Mouse (Mus musculus) left cerebral cortex, postnatal 25 days (tissue): Measurements from ENCODE around the gene Gm14403. TPM values are rescaled to one million over a fixed set of nuclear protein-coding genes. Genes with fewer than 3 reads are reported as not detected.
"Not testable (repeated sequence)": the region's sequence is repeated elsewhere in the genome, so short reads cannot be mapped to it uniquely, and the experiment has no call there.

Experiments used
- DNase-seq, 2 experiments: peaks; one replicate each; pipeline ENCODE4 v3.0.0; 2022; ENCODE audit warnings: low spot score in 2 of 2, mixed read lengths in 1 of 2
- intact Hi-C: fragments of 180-260 bp; cut with DNase I; formaldehyde crosslinking; loops from one replicate; pipeline ENCODE4 v1.15.1; 2025
- total RNA-seq, 2 experiments: library from RNA; stranded (reverse); gene quantifications; 2 replicates each; pipeline ENCODE4 v1.2.3; 2021

Gm14403 gene
- 10 to 100 TPM; 23.3 to 28.8 TPM for total RNA-seq

- intact Hi-C loops, result not testable (repeated sequence)
- peak in 1 of 2 experiments; percentile 51 for DNase-seq
Measured at GRCm38 (mm10) chr2:177498067-177498466, at the start of gene Gm14403. Gene Gm14403, plus strand, starts transcription at chr2:177498215.

- intact Hi-C loops, DNase-seq: not testable (repeated sequence)
Measured at GRCm38 (mm10) chr2:177464676-177465075, 33.3 kb upstream of the Gm14403 start, which contains the start of gene Zfp970. Gene Zfp970, plus strand, starts transcription at chr2:177464733.

GRCm38 (mm10) chr2:177468222-177468621, 29.8 kb upstream of the Gm14403 start:
- intact Hi-C loops, DNase-seq: not testable (repeated sequence)

GRCm38 (mm10) chr2:177472261-177472660, 25.8 kb upstream of the Gm14403 start:
- intact Hi-C loops, DNase-seq: not testable (repeated sequence)

- DNase-seq, intact Hi-C loops: not testable (repeated sequence)
Measured at GRCm38 (mm10) chr2:177481971-177482370, 16.0 kb upstream of the Gm14403 start.

GRCm38 (mm10) chr2:177483238-177483948, 14.6 kb upstream of the Gm14403 start:
- intact Hi-C loops, DNase-seq: not testable (repeated sequence)

GRCm38 (mm10) chr2:177499182-177499581, 1.2 kb downstream of the Gm14403 start:
- intact Hi-C loops, result not testable (repeated sequence)

GRCm38 (mm10) chr2:177505211-177505719, 7.2 kb downstream of the Gm14403 start:
- intact Hi-C loops, DNase-seq: not testable (repeated sequence)

More at GRCm38 (mm10) chr2:177499182-177499581, 1.2 kb downstream of the Gm14403 start:
- DNase-seq, result not testable (repeated sequence)

- intact Hi-C loops, DNase-seq: not testable (repeated sequence)
Measured at GRCm38 (mm10) chr2:177511381-177511780, 13.4 kb downstream of the Gm14403 start.

GRCm38 (mm10) chr2:177511972-177512371, 14.0 kb downstream of the Gm14403 start:
- DNase-seq, intact Hi-C loops: not testable (repeated sequence)

GRCm38 (mm10) chr2:177513991-177514479, 16.0 kb downstream of the Gm14403 start:
- intact Hi-C loops, DNase-seq: not testable (repeated sequence)

GRCm38 (mm10) chr2:177517746-177518145, 19.7 kb downstream of the Gm14403 start:
- intact Hi-C loops, DNase-seq: not testable (repeated sequence)

GRCm38 (mm10) chr2:177518354-177518753, 20.3 kb downstream of the Gm14403 start:
- DNase-seq, intact Hi-C loops: not testable (repeated sequence)

GRCm38 (mm10) chr2:177518960-177519359, 20.9 kb downstream of the Gm14403 start:
- intact Hi-C loops, DNase-seq: not testable (repeated sequence)

GRCm38 (mm10) chr2:177520035-177520434, 22.0 kb downstream of the Gm14403 start:
- no peak for DNase-seq
- intact Hi-C loops, result no loop called here

- intact Hi-C loops, result no loop called here
- no peak for DNase-seq
Measured at GRCm38 (mm10) chr2:177523061-177523460, 25.0 kb downstream of the Gm14403 start.

GRCm38 (mm10) chr2:177523674-177524073, 25.7 kb downstream of the Gm14403 start:
- intact Hi-C loops, DNase-seq: not testable (repeated sequence)

- intact Hi-C loops, result not testable (repeated sequence)
Measured at GRCm38 (mm10) chr2:177524171-177524570, 26.2 kb downstream of the Gm14403 start.

GRCm38 (mm10) chr2:177535876-177536275, 37.9 kb downstream of the Gm14403 start:
- intact Hi-C loops, result loop anchor here (5.0 kb wide), 1 partner anchor 309 kb away; no protein-coding TSS in a partner anchor
- no peak for DNase-seq

More at GRCm38 (mm10) chr2:177524171-177524570, 26.2 kb downstream of the Gm14403 start:
- not testable (repeated sequence) for DNase-seq

- DNase-seq, result not testable (repeated sequence)
- intact Hi-C loops, result loop anchor here (5.0 kb wide), 1 partner anchor 310 kb away; no protein-coding TSS in a partner anchor
Measured at GRCm38 (mm10) chr2:177537141-177537540, 39.1 kb downstream of the Gm14403 start.
